Mouse (Mus musculus) forebrain, embryonic 16.5 days (tissue): ENCODE measurements around the gene Sbf2. TPM values are rescaled to one million over a fixed set of nuclear protein-coding genes. Genes with fewer than 3 reads are reported as not detected.
"Not testable (repeated sequence)": the region's sequence is repeated elsewhere in the genome, so short reads cannot be mapped to it uniquely, and the experiment has no call there.

ENCODE experiments used
- ATAC-seq: fragments of 200-750 bp; cut with Nextera tagmentation; 2 replicates; pipeline ENCODE4 v1.8.0; 2017; ENCODE audit warnings: mild to moderate bottlenecking, moderate library complexity
- H3K27ac ChIP-seq: fragments of 300-500 bp; sonication (generic); 2 replicates; pipeline ENCODE4 v1.5.1; 2014; ENCODE audit warnings: low read length, control low read depth
- H3K27me3 ChIP-seq: fragments of 300-500 bp; sonication (generic); replicated peaks from 2 replicates; pipeline ENCODE4 v1.6.1; 2014; ENCODE audit warnings: low read length; ENCODE audit not compliant: control insufficient read depth, insufficient read depth
- H3K36me3 ChIP-seq: fragments of 300-500 bp; sonication (generic); 2 replicates; pipeline ENCODE4 v1.6.1; 2014; ENCODE audit not compliant: control insufficient read depth, insufficient read depth
- H3K4me1 ChIP-seq: fragments of 300-500 bp; sonication (generic); replicated peaks from 2 replicates; pipeline ENCODE4 v1.6.1; 2014; ENCODE audit warnings: low read length; ENCODE audit not compliant: control insufficient read depth, insufficient read depth
- H3K4me2 ChIP-seq: fragments of 300-500 bp; sonication (generic); 2 replicates; pipeline ENCODE4 v1.6.1; 2014; ENCODE audit warnings: mild to moderate bottlenecking, low read length, control low read depth
- H3K4me3 ChIP-seq: fragments of 300-500 bp; sonication (generic); replicated peaks from 2 replicates; pipeline ENCODE4 v1.5.1; 2014; ENCODE audit warnings: mild to moderate bottlenecking, low read length, control low read depth
- H3K9ac ChIP-seq: fragments of 300-500 bp; sonication (generic); replicated peaks from 2 replicates; pipeline ENCODE4 v1.6.1; 2014; ENCODE audit warnings: low read depth, low read length, control low read depth
- H3K9me3 ChIP-seq: fragments of 300-500 bp; sonication (generic); 2 replicates; pipeline ENCODE4 v1.6.1; 2016; ENCODE audit warnings: low read length; ENCODE audit not compliant: control insufficient read depth
- WGBS: fragments of 180-500 bp; shearing (Covaris S2); extraction: QIAGEN DNeasy Blood & Tissue Kit; methylation state at CpG from one replicate; pipeline ENCODE4 v1.1.7; 2014; 5-methylcytosine and 5-hydroxymethylcytosine counted together
- polyA plus RNA-seq: library from polyadenylated mRNA; unstranded; fragments of >200 nt; fragmentation: Nextera tagmentation; extraction: Ambion mirVana; gene quantifications from 2 replicates; pipeline ENCODE4 v1.2.1, GENCODE M21; 2015

Sbf2 gene
- polyA plus RNA-seq, 1 experiment from 2014 or later, result 75.7 TPM

GRCm38 (mm10) chr7:110388889-110389288 is 225.8 kb downstream of the Sbf2 start:
- not testable (repeated sequence) for H3K4me2 ChIP-seq, H3K27me3 ChIP-seq, H3K27ac ChIP-seq, H3K4me1 ChIP-seq, H3K36me3 ChIP-seq, ATAC-seq, H3K9ac ChIP-seq, H3K9me3 ChIP-seq, H3K4me3 ChIP-seq
- 68% methylated on average over 2 of the region's 2 CpGs for WGBS

- WGBS, result 44% methylated on average over 2 of the region's 2 CpGs
- H3K4me1 ChIP-seq, result no peaks in the 10 kb centered on the region
- ATAC-seq, result no peak
Measured at GRCm38 (mm10) chr7:110387565-110387964, 227.2 kb downstream of the Sbf2 start.

GRCm38 (mm10) chr7:110385482-110385881 is 229.2 kb downstream of the Sbf2 start:
- Histone ChIP-seq H3K4me1 (no peaks in the 10 kb centered on the region), H3K9me3 (no peaks in the 10 kb centered on the region), H3K9ac (no peak overlapping the region), H3K27me3 (no peaks in the 10 kb centered on the region), H3K36me3 (no peaks in the 10 kb centered on the region), H3K4me3 (no peak overlapping the region), H3K4me2 (no peak overlapping the region), H3K27ac (no peak overlapping the region)
- ATAC-seq, result no peak
- WGBS, result 93% methylated on average over 1 of the region's 1 CpGs

More at GRCm38 (mm10) chr7:110387565-110387964, 227.2 kb downstream of the Sbf2 start:
- Histone ChIP-seq H3K36me3 (no peaks in the 10 kb centered on the region), H3K4me2 (no peak overlapping the region), H3K9ac (no peak overlapping the region), H3K4me3 (no peak overlapping the region), H3K9me3 (no peaks in the 10 kb centered on the region), H3K27ac (no peak overlapping the region), H3K27me3 (no peaks in the 10 kb centered on the region)

GRCm38 (mm10) chr7:110384343-110384742 is 230.4 kb downstream of the Sbf2 start:
- H3K27me3 ChIP-seq, result no peaks in the 10 kb centered on the region
- H3K27ac ChIP-seq, result no peak overlapping the region
- H3K4me1 ChIP-seq, result no peaks in the 10 kb centered on the region
- no peak overlapping the region for H3K4me2 ChIP-seq
- H3K9me3 ChIP-seq, result no peaks in the 10 kb centered on the region
- ATAC-seq, result no peak
- H3K9ac ChIP-seq, result no peak overlapping the region
- H3K4me3 ChIP-seq, result no peak overlapping the region
- H3K36me3 ChIP-seq, result no peaks in the 10 kb centered on the region

GRCm38 (mm10) chr7:110381625-110382024 is 233.1 kb downstream of the Sbf2 start:
- Histone ChIP-seq H3K9ac (no peak overlapping the region), H3K36me3 (peaks cover 3% of the 10 kb centered on the region; the same call in 1 of the 2 replicates), H3K9me3 (no peaks in the 10 kb centered on the region), H3K27ac (no peak overlapping the region), H3K4me1 (no peaks in the 10 kb centered on the region), H3K27me3 (no peaks in the 10 kb centered on the region), H3K4me3 (no peak overlapping the region), H3K4me2 (no peak overlapping the region)
- 89% methylated on average over 3 of the region's 3 CpGs for WGBS
- ATAC-seq, result no peak

GRCm38 (mm10) chr7:110379335-110379914 is 235.3 kb downstream of the Sbf2 start:
- Histone ChIP-seq H3K9ac (no peak overlapping the region), H3K36me3 (peaks cover 3% of the 10 kb centered on the region; the same call in 1 of the 2 replicates), H3K9me3 (no peaks in the 10 kb centered on the region), H3K27ac (no peak overlapping the region), H3K4me1 (no peaks in the 10 kb centered on the region), H3K27me3 (no peaks in the 10 kb centered on the region), H3K4me3 (no peak overlapping the region), H3K4me2 (no peak overlapping the region)
- no peak for ATAC-seq
- WGBS, result 84% methylated on average over 10 of the region's 10 CpGs

GRCm38 (mm10) chr7:110372529-110372928 is 242.2 kb downstream of the Sbf2 start:
- H3K36me3 ChIP-seq, result peaks cover 7% of the 10 kb centered on the region
- 93% methylated on average over 4 of the region's 4 CpGs for WGBS
- no peak for ATAC-seq
- H3K9ac ChIP-seq, result no peak overlapping the region
- H3K27me3 ChIP-seq, result no peaks in the 10 kb centered on the region
- H3K27ac ChIP-seq, result no peak overlapping the region
- H3K9me3 ChIP-seq, result no peaks in the 10 kb centered on the region
- no peak overlapping the region for H3K4me3 ChIP-seq
- H3K4me2 ChIP-seq, result no peak overlapping the region
- H3K4me1 ChIP-seq, result no peaks in the 10 kb centered on the region

GRCm38 (mm10) chr7:110362005-110362404 is 252.7 kb downstream of the Sbf2 start:
- Histone ChIP-seq H3K9me3 (no peaks in the 10 kb centered on the region), H3K4me2 (no peak overlapping the region), H3K9ac (no peak overlapping the region), H3K4me3 (no peak overlapping the region), H3K27me3 (no peaks in the 10 kb centered on the region), H3K36me3 (peaks cover 21% of the 10 kb centered on the region), H3K27ac (no peak overlapping the region), H3K4me1 (no peaks in the 10 kb centered on the region)
- 95% methylated on average over 11 of the region's 11 CpGs for WGBS
- no peak for ATAC-seq

GRCm38 (mm10) chr7:110361516-110361915 is 253.2 kb downstream of the Sbf2 start:
- H3K4me3 ChIP-seq, result no peak overlapping the region
- no peak overlapping the region for H3K4me2 ChIP-seq
- no peak overlapping the region for H3K27ac ChIP-seq
- WGBS, result 92% methylated on average over 1 of the region's 1 CpGs
- peaks cover 20% of the 10 kb centered on the region for H3K36me3 ChIP-seq
- no peaks in the 10 kb centered on the region for H3K4me1 ChIP-seq
- no peak for ATAC-seq
- no peaks in the 10 kb centered on the region for H3K27me3 ChIP-seq
- no peak overlapping the region for H3K9ac ChIP-seq
- no peaks in the 10 kb centered on the region for H3K9me3 ChIP-seq

- ATAC-seq, result no peak
- H3K9me3 ChIP-seq, result no peaks in the 10 kb centered on the region
- no peak overlapping the region for H3K4me2 ChIP-seq
- H3K9ac ChIP-seq, result no peak overlapping the region
- WGBS, result 97% methylated on average over 2 of the region's 2 CpGs
- H3K4me1 ChIP-seq, result no peaks in the 10 kb centered on the region
- no peaks in the 10 kb centered on the region for H3K27me3 ChIP-seq
- no peak overlapping the region for H3K27ac ChIP-seq
- H3K4me3 ChIP-seq, result no peak overlapping the region
- peaks cover 10% of the 10 kb centered on the region for H3K36me3 ChIP-seq
Measured at GRCm38 (mm10) chr7:110359391-110359790, 255.3 kb downstream of the Sbf2 start.
